11 mouse cellular contexts compared by ENCODE assay signal in genomic region chr17:12029921-12030461, GRCm38 (mm10).
DNase-seq lines count a peak whose midpoint lies in the region; ATAC-seq and TF ChIP-seq lines count a peak whose summit lies in the region.
"Had no signal": no experiment of that assay in that cellular context is flagged by ENCODE, and none has a peak within 500 bp of the region (broad histone marks: within the 10 kb centered on the region; RNA-seq: fewer than 3 reads in every experiment).

No protein-coding gene starts in this region.

- H3K4me3 ChIP-seq in forebrain, embryonic 10.5 days, result no peak overlapping the region
- H3K4me3 ChIP-seq in forebrain, embryonic 16.5 days (replicated peaks; ENCODE audit: low read length), result no peak overlapping the region
- H3K4me3 ChIP-seq in stomach, embryonic 15.5 days (replicated peaks), result no peak overlapping the region
- H3K4me3 ChIP-seq in stomach, postnatal 0 days (ENCODE audit: low read depth, low read length), result no peak overlapping the region
- H3K4me3 ChIP-seq in limb, embryonic 15.5 days, result no peak overlapping the region
- H3K4me3 ChIP-seq: myocyte had no signal

- no peak overlapping the region for H3K4me2 ChIP-seq in forebrain, embryonic 16.5 days (ENCODE audit: low read length)
- H3K4me2 ChIP-seq in stomach, embryonic 15.5 days, result peak overlapping the region; percentile 16
- H3K4me2 ChIP-seq in stomach, postnatal 0 days (replicated peaks; ENCODE audit: low read depth), result no peak overlapping the region
- peak overlapping the region; percentile 19; the same call in 1 of the 2 replicates for H3K4me2 ChIP-seq in limb, embryonic 15.5 days

- TF ChIP-seq EP300 in stomach, postnatal 0 days (optimal IDR thresholded peaks at IDR 0.05), result no peak

- no peak for ATAC-seq in forebrain, embryonic 16.5 days
- no peak for ATAC-seq in stomach, embryonic 15.5 days (ENCODE audit: insufficient read depth, low FRiP score, low read depth)
- ATAC-seq in stomach, postnatal 0 days (ENCODE audit: low FRiP score, low TSS enrichment), result no peak
- no peak for ATAC-seq in limb, embryonic 15.5 days (ENCODE audit: insufficient number of reproducible peaks, low FRiP score, low TSS enrichment, low read depth)
- ATAC-seq in megakaryocyte, adult 5-6 weeks (ENCODE audit: poor library complexity, severe bottlenecking), result no peak
- ATAC-seq in erythroblast, adult 5-6 weeks (replicated peaks; ENCODE audit: low FRiP score, poor library complexity, severe bottlenecking), result no peak

- H3K4me1 ChIP-seq in forebrain, embryonic 10.5 days, result peaks cover 32% of the 10 kb centered on the region
- H3K4me1 ChIP-seq in forebrain, embryonic 16.5 days (replicated peaks; ENCODE audit: control insufficient read depth, insufficient read depth, low read length), result peaks cover 12% of the 10 kb centered on the region
- peaks cover 10% of the 10 kb centered on the region for H3K4me1 ChIP-seq in stomach, embryonic 15.5 days
- H3K4me1 ChIP-seq in stomach, postnatal 0 days (replicated peaks; ENCODE audit: control insufficient read depth, insufficient read depth), result no peaks in the 10 kb centered on the region
- H3K4me1 ChIP-seq in limb, embryonic 15.5 days, result peaks cover 14% of the 10 kb centered on the region

- DNase-seq in forebrain, embryonic 10.5 days (ENCODE audit: extremely low spot score, low spot score), result no peak
- DNase-seq in stomach, postnatal 0 days (ENCODE audit: low spot score), result no peak
- DNase-seq in cerebellum, postnatal 14 days, result no peak
- DNase-seq: cerebellum, adult 11-12 months; gastrocnemius, postnatal 14 days had no signal

- no peak for TF ChIP-seq CTCF in stomach, postnatal 0 days (IDR thresholded peaks at IDR 0.05; ENCODE audit: low read depth)

- H3K36me3 ChIP-seq in forebrain, embryonic 10.5 days (replicated peaks), result no peaks in the 10 kb centered on the region
- no peaks in the 10 kb centered on the region for H3K36me3 ChIP-seq in forebrain, embryonic 16.5 days (ENCODE audit: control insufficient read depth, insufficient read depth)
- no peaks in the 10 kb centered on the region for H3K36me3 ChIP-seq in stomach, embryonic 15.5 days
- H3K36me3 ChIP-seq in stomach, postnatal 0 days (ENCODE audit: control insufficient read depth, insufficient read depth, low read length), result no peaks in the 10 kb centered on the region
- H3K36me3 ChIP-seq in limb, embryonic 15.5 days, result no peaks in the 10 kb centered on the region

- peaks cover 32% of the 10 kb centered on the region for H3K27me3 ChIP-seq in forebrain, embryonic 10.5 days (ENCODE audit: poor library complexity, severe bottlenecking)
- no peaks in the 10 kb centered on the region for H3K27me3 ChIP-seq in forebrain, embryonic 16.5 days (replicated peaks; ENCODE audit: control insufficient read depth, insufficient read depth, low read length)
- no peaks in the 10 kb centered on the region for H3K27me3 ChIP-seq in stomach, embryonic 15.5 days (replicated peaks)
- no peaks in the 10 kb centered on the region for H3K27me3 ChIP-seq in stomach, postnatal 0 days (ENCODE audit: control insufficient read depth, insufficient read depth, low read length)
- H3K27me3 ChIP-seq in limb, embryonic 15.5 days, result peaks cover 9% of the 10 kb centered on the region; the same call in 1 of the 2 replicates

- no peak overlapping the region for H3K9ac ChIP-seq in forebrain, embryonic 16.5 days (replicated peaks; ENCODE audit: low read depth, low read length)
- no peak overlapping the region for H3K9ac ChIP-seq in stomach, embryonic 15.5 days
- H3K9ac ChIP-seq in stomach, postnatal 0 days (ENCODE audit: low read length), result no peak overlapping the region
- no peak overlapping the region for H3K9ac ChIP-seq in limb, embryonic 15.5 days

- peak overlapping the region; percentile 83 for H3K27ac ChIP-seq in forebrain, embryonic 10.5 days
- no peak overlapping the region for H3K27ac ChIP-seq in forebrain, embryonic 16.5 days (ENCODE audit: low read length)
- H3K27ac ChIP-seq in stomach, embryonic 15.5 days, result no peak overlapping the region
- no peak overlapping the region for H3K27ac ChIP-seq in stomach, postnatal 0 days (replicated peaks)
- H3K27ac ChIP-seq in limb, embryonic 15.5 days, result no peak overlapping the region

- 19% methylated on average over 14 of the region's 14 CpGs for WGBS in forebrain, embryonic 10.5 days
- 13% methylated on average over 14 of the region's 14 CpGs for WGBS in forebrain, embryonic 16.5 days
- WGBS in stomach, embryonic 15.5 days, result 20% methylated on average over 14 of the region's 14 CpGs
- 19% methylated on average over 14 of the region's 14 CpGs for WGBS in stomach, postnatal 0 days
- WGBS in limb, embryonic 15.5 days, result 10% methylated on average over 14 of the region's 14 CpGs

- H3K9me3 ChIP-seq in forebrain, embryonic 10.5 days, result no peaks in the 10 kb centered on the region
- no peaks in the 10 kb centered on the region for H3K9me3 ChIP-seq in forebrain, embryonic 16.5 days (ENCODE audit: control insufficient read depth, low read length)
- no peaks in the 10 kb centered on the region for H3K9me3 ChIP-seq in stomach, embryonic 15.5 days
- no peaks in the 10 kb centered on the region for H3K9me3 ChIP-seq in stomach, postnatal 0 days (ENCODE audit: control insufficient read depth, low read length)
- no peaks in the 10 kb centered on the region for H3K9me3 ChIP-seq in limb, embryonic 15.5 days

Comparison
In these comparisons a context has a peak if more than half of its experiments do, and no peak if none do; other contexts are left out.
1. H3K4me2 ChIP-seq: peak in stomach, embryonic 15.5 days (single experiment) and limb, embryonic 15.5 days (single experiment); none in forebrain, embryonic 16.5 days (single experiment) and stomach, postnatal 0 days (single experiment).